Comparison of ENCODE assay signal across 9 mouse cellular contexts in the genomic region with DNA sequence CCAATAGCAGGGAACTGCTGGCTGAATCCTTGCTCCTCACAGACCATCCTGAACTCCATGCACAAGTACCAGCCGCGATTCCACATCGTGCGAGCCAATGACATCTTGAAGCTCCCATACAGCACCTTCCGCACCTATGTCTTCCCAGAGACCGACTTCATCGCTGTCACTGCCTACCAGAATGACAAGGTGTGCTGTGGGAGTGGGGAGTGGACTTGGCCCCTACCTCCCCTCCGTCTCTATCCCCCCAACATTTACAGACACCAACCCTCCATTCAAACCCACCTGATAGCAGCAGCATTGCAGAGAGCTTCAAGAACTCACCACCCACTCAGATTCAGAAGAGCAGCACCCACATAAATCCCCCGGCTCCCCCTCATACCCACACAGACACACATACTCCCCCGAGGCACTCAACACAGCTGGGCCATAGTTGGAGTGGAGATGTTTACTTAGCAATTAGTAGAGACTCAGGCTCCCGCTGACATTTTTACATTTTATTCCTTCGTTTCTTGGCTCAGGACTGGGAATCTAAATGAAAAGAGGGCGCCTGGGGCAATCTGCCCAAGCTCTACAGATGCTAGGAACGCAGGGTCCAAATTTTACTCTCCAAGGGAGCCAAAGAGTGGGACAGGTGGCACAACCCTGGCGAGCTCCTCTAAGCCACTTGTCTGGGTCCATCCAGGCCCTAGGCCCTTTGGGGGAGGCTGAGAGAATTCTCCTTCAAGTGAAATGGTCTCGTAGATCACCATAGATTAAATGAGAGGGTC. TPM values are rescaled to one million over a fixed set of nuclear protein-coding genes. Genes with fewer than 3 reads are reported as not detected.
A peak's percentile ranks its signal among the peaks of the same experiment; 100 is the strongest.
DNase-seq lines count a peak whose midpoint lies in the region; ATAC-seq and TF ChIP-seq lines count a peak whose summit lies in the region.
"Had no signal": no experiment of that assay in that cellular context is flagged by ENCODE, and none has a peak within 500 bp of the region (broad histone marks: within the 10 kb centered on the region; RNA-seq: fewer than 3 reads in every experiment).

No protein-coding gene starts in this region.

- H3K4me2 ChIP-seq in embryonic facial prominence, embryonic 11.5 days (ENCODE audit: low read depth, low read length) = peak overlapping the region; percentile 90
- no peak overlapping the region; the same call in none of the 2 replicates for H3K4me2 ChIP-seq in hindbrain, embryonic 13.5 days
- H3K4me2 ChIP-seq in lung, postnatal 0 days (replicated peaks; ENCODE audit: low read depth, low read length) = peak overlapping the region; percentile 80

- peak overlapping the region; percentile 96 for H3K27ac ChIP-seq in embryonic facial prominence, embryonic 11.5 days (replicated peaks; ENCODE audit: low read depth, low read length)
- no peak overlapping the region for H3K27ac ChIP-seq in hindbrain, embryonic 13.5 days
- peak overlapping the region; percentile 97 for H3K27ac ChIP-seq in lung, postnatal 0 days (ENCODE audit: low read length)
- H3K27ac ChIP-seq in cerebellum, adult 2 months (ENCODE audit: insufficient read depth, low read length) = no peak overlapping the region

- H3K4me1 ChIP-seq in embryonic facial prominence, embryonic 11.5 days (ENCODE audit: control insufficient read depth, insufficient read depth, low read length) = peaks cover 5% of the 10 kb centered on the region
- H3K4me1 ChIP-seq in hindbrain, embryonic 13.5 days (replicated peaks) = peaks cover 41% of the 10 kb centered on the region
- H3K4me1 ChIP-seq in lung, postnatal 0 days (ENCODE audit: insufficient read depth, low read depth, low read length) = no peaks in the 10 kb centered on the region
- peaks cover 3% of the 10 kb centered on the region; the same call in 1 of the 2 replicates for H3K4me1 ChIP-seq in cerebellum, adult 2 months (ENCODE audit: control insufficient read depth, insufficient read depth, low read length)

- 7% methylated on average over 16 of the region's 16 CpGs for WGBS in embryonic facial prominence, embryonic 11.5 days
- WGBS in hindbrain, embryonic 13.5 days = 3% methylated on average over 16 of the region's 16 CpGs
- WGBS in lung, postnatal 0 days = 18% methylated on average over 16 of the region's 16 CpGs
- WGBS in cerebellum, adult 2 months = 7% methylated on average over 16 of the region's 16 CpGs

- peak; percentile 35 for DNase-seq in kidney, adult 18-20 months
- no peak for DNase-seq in kidney, adult 8-10 months
- peak; percentile 47 for DNase-seq in embryonic facial prominence, embryonic 11.5 days (ENCODE audit: low spot score)
- no peak for DNase-seq in lung, postnatal 0 days (ENCODE audit: low spot score)
- no peak for DNase-seq in right cerebral cortex, postnatal 4 days
- no peak for DNase-seq in cerebellum, adult 2 months
- DNase-seq in frontal cortex, adult 2 months (ENCODE audit: extremely low spot score in 1 of 2, low spot score in 1 of 2) = no peak

- ATAC-seq in embryonic facial prominence, embryonic 11.5 days (replicated peaks; ENCODE audit: insufficient number of reproducible peaks, low FRiP score, low TSS enrichment, low read depth) = no peak
- no peak for ATAC-seq in hindbrain, embryonic 13.5 days (ENCODE audit: low FRiP score)
- no peak for ATAC-seq in lung, postnatal 0 days

- H3K9ac ChIP-seq in embryonic facial prominence, embryonic 11.5 days (replicated peaks; ENCODE audit: low read length) = peak overlapping the region; percentile 96
- no peak overlapping the region for H3K9ac ChIP-seq in hindbrain, embryonic 13.5 days
- H3K9ac ChIP-seq in lung, postnatal 0 days (replicated peaks; ENCODE audit: low read depth) = peak overlapping the region; percentile 84

- no peaks in the 10 kb centered on the region for H3K9me3 ChIP-seq in embryonic facial prominence, embryonic 11.5 days (replicated peaks; ENCODE audit: control insufficient read depth, low read length)
- H3K9me3 ChIP-seq in hindbrain, embryonic 13.5 days = no peaks in the 10 kb centered on the region
- H3K9me3 ChIP-seq in lung, postnatal 0 days (ENCODE audit: low read length) = no peaks in the 10 kb centered on the region

- peaks cover 33% of the 10 kb centered on the region for H3K27me3 ChIP-seq in embryonic facial prominence, embryonic 11.5 days (ENCODE audit: control insufficient read depth, insufficient read depth, low read length)
- peaks cover 99% of the 10 kb centered on the region for H3K27me3 ChIP-seq in hindbrain, embryonic 13.5 days
- peaks cover 41% of the 10 kb centered on the region for H3K27me3 ChIP-seq in lung, postnatal 0 days (replicated peaks; ENCODE audit: insufficient read depth, low read length)
- H3K27me3 ChIP-seq in cerebellum, adult 2 months (ENCODE audit: control insufficient read depth, insufficient read depth, low read length) = peaks cover 45% of the 10 kb centered on the region; the same call in 1 of the 2 replicates

- H3K4me3 ChIP-seq in embryonic facial prominence, embryonic 11.5 days (ENCODE audit: low read depth, low read length) = peak overlapping the region; percentile 79
- peak overlapping the region; percentile 32 for H3K4me3 ChIP-seq in hindbrain, embryonic 13.5 days
- peak overlapping the region; percentile 63 for H3K4me3 ChIP-seq in lung, postnatal 0 days (ENCODE audit: low read depth, low read length)
- no peak overlapping the region for H3K4me3 ChIP-seq in cerebellum, adult 2 months (replicated peaks; ENCODE audit: insufficient read depth, low read depth, low read length)

- H3K36me3 ChIP-seq in embryonic facial prominence, embryonic 11.5 days (replicated peaks; ENCODE audit: control insufficient read depth, insufficient read depth, low read depth, low read length) = no peaks in the 10 kb centered on the region; the same call in 1 of the 2 replicates
- H3K36me3 ChIP-seq in hindbrain, embryonic 13.5 days = no peaks in the 10 kb centered on the region
- H3K36me3 ChIP-seq in lung, postnatal 0 days (ENCODE audit: insufficient read depth, low read length) = peaks cover 32% of the 10 kb centered on the region

- TF ChIP-seq POLR2A in cerebellum, adult 2 months (IDR thresholded peaks at IDR 0.05; ENCODE audit: borderline replicate concordance, insufficient read depth, low read length) = no peak

- no peak for TF ChIP-seq EP300 in lung, postnatal 0 days (IDR thresholded peaks at IDR 0.05)

- no peak for TF ChIP-seq CTCF in lung, postnatal 0 days (IDR thresholded peaks at IDR 0.05)
- no peak for TF ChIP-seq CTCF in cerebellum, adult 2 months (IDR thresholded peaks at IDR 0.05; ENCODE audit: borderline replicate concordance, insufficient read depth, low read depth, low read length)

RNA-seq across cellular contexts. Expression of a gene that starts 3.6 kb away (rescaled TPM):
- polyA plus RNA-seq in embryonic facial prominence, embryonic 11.5 days (2014; fragmentation: Nextera tagmentation; extraction: Ambion mirVana) = 22.3 and 25.9 TPM in 2 replicates
- polyA plus RNA-seq in hindbrain, embryonic 13.5 days (2015; fragmentation: Nextera tagmentation; extraction: Ambion mirVana) = 1.6 and 1.7 TPM in 2 replicates
- 43.6 and 49.6 TPM in 2 replicates for polyA plus RNA-seq in lung, postnatal 0 days (2015; fragmentation: Nextera tagmentation; extraction: Ambion mirVana)
- polyA plus RNA-seq in cerebellum, adult 2 months (2012; rRNA removed) = 3.2 and 3.5 TPM in 2 replicates
- polyA plus RNA-seq in frontal cortex, adult 2 months (2012; rRNA removed) = 3.0 and 4.2 TPM in 2 replicates

RNA-seq across cellular contexts. Expression of a gene that starts 14.2 kb away (rescaled TPM):
- polyA plus RNA-seq in embryonic facial prominence, embryonic 11.5 days (2014; fragmentation: Nextera tagmentation; extraction: Ambion mirVana) = not detected in 2 replicates
- polyA plus RNA-seq in hindbrain, embryonic 13.5 days (2015; fragmentation: Nextera tagmentation; extraction: Ambion mirVana) = not detected in 2 replicates
- polyA plus RNA-seq in lung, postnatal 0 days (2015; fragmentation: Nextera tagmentation; extraction: Ambion mirVana) = not detected in 2 replicates
- polyA plus RNA-seq in cerebellum, adult 2 months (2012; rRNA removed) = not detected in 2 replicates
- polyA plus RNA-seq in frontal cortex, adult 2 months (2012; rRNA removed) = not detected in 2 replicates
- polyA plus RNA-seq: gonadal fat pad, adult 2 months had no signal

RNA-seq across cellular contexts. Expression of a gene that starts 50.3 kb away (rescaled TPM):
- 0.65 and 1.5 TPM in 2 replicates for polyA plus RNA-seq in embryonic facial prominence, embryonic 11.5 days (2014; fragmentation: Nextera tagmentation; extraction: Ambion mirVana)
- 0.34 TPM in 2 replicates for polyA plus RNA-seq in hindbrain, embryonic 13.5 days (2015; fragmentation: Nextera tagmentation; extraction: Ambion mirVana)
- 46.2 and 48.5 TPM in 2 replicates for polyA plus RNA-seq in lung, postnatal 0 days (2015; fragmentation: Nextera tagmentation; extraction: Ambion mirVana)
- polyA plus RNA-seq in cerebellum, adult 2 months (2012; rRNA removed) = 0.19 and 0.25 TPM in 2 replicates
- 0.30 and 0.48 TPM in 2 replicates for polyA plus RNA-seq in frontal cortex, adult 2 months (2012; rRNA removed)

Comparison
In these comparisons a context has a peak if more than half of its experiments do, and no peak if none do; other contexts are left out.
1. DNase-seq: peak in kidney, adult 18-20 months (single experiment) and embryonic facial prominence, embryonic 11.5 days (single experiment); none in kidney, adult 8-10 months (0 of 2), lung, postnatal 0 days (single experiment), right cerebral cortex, postnatal 4 days (single experiment), cerebellum, adult 2 months (0 of 2) and frontal cortex, adult 2 months (0 of 2).
2. H3K27ac ChIP-seq: peak in embryonic facial prominence, embryonic 11.5 days (single experiment) and lung, postnatal 0 days (single experiment); none in hindbrain, embryonic 13.5 days (single experiment) and cerebellum, adult 2 months (single experiment).
3. RNA of a gene that starts 50.3 kb away (polyA plus RNA-seq): 46.2 to 48.5 TPM in lung, postnatal 0 days; 0.65 to 1.5 TPM in embryonic facial prominence, embryonic 11.5 days, 0.34 TPM in hindbrain, embryonic 13.5 days, 0.30 to 0.48 TPM in frontal cortex, adult 2 months and 0.19 to 0.25 TPM in cerebellum, adult 2 months; every median in the first group is over 10 times any median in the second.